ENCODE assay signal across 8 mouse cellular contexts in genomic region chr1:74587773-74588445, GRCm38 (mm10). TPM values are rescaled to one million over a fixed set of nuclear protein-coding genes. Genes with fewer than 3 reads are reported as not detected.
DNase-seq lines count a peak whose midpoint lies in the region; ATAC-seq and TF ChIP-seq lines count a peak whose summit lies in the region.

Gene Zfp142, minus strand, starts transcription at chr1:74588246.
Gene Bcs1l, plus strand, starts transcription at chr1:74588289.

- TF ChIP-seq EP300 in lung, postnatal 0 days (IDR thresholded peaks at IDR 0.05) = peak; percentile 80

- peak within 1 kb of the TSS; percentile 90 for H3K27ac ChIP-seq in hindbrain, embryonic 10.5 days
- H3K27ac ChIP-seq in lung, postnatal 0 days (ENCODE audit: low read length) = peak within 1 kb of the TSS; percentile 55

- peak; percentile 90 for ATAC-seq in frontal cortex, adult (ENCODE audit: low TSS enrichment)
- peak; percentile 98 for ATAC-seq in lung, postnatal 0 days

- H3K9me3 ChIP-seq in hindbrain, embryonic 10.5 days = no peaks in the 10 kb centered on the region
- no peaks in the 10 kb centered on the region for H3K9me3 ChIP-seq in lung, postnatal 0 days (ENCODE audit: low read length)

- H3K27me3 ChIP-seq in hindbrain, embryonic 10.5 days (ENCODE audit: insufficient read depth, poor library complexity, severe bottlenecking) = no peaks in the 10 kb centered on the region
- H3K27me3 ChIP-seq in lung, postnatal 0 days (replicated peaks; ENCODE audit: insufficient read depth, low read length) = no peaks in the 10 kb centered on the region

- H3K36me3 ChIP-seq in hindbrain, embryonic 10.5 days = peaks cover 50% of the 10 kb centered on the region
- peaks cover 8% of the 10 kb centered on the region; the same call in 1 of the 2 replicates for H3K36me3 ChIP-seq in lung, postnatal 0 days (ENCODE audit: insufficient read depth, low read length)

- H3K4me3 ChIP-seq in hindbrain, embryonic 10.5 days = peak within 1 kb of the TSS; percentile 94
- peak within 1 kb of the TSS; percentile 72 for H3K4me3 ChIP-seq in lung, postnatal 0 days (ENCODE audit: low read depth, low read length)

- H3K4me1 ChIP-seq in hindbrain, embryonic 10.5 days (replicated peaks) = peaks cover 24% of the 10 kb centered on the region
- H3K4me1 ChIP-seq in lung, postnatal 0 days (ENCODE audit: insufficient read depth, low read depth, low read length) = peaks cover 5% of the 10 kb centered on the region; the same call in 1 of the 2 replicates

- WGBS in hindbrain, embryonic 10.5 days = under 1% methylated on average over 48 of the region's 48 CpGs
- 0% methylated on average over 48 of the region's 48 CpGs for WGBS in lung, postnatal 0 days

- peak; percentile 40 for TF ChIP-seq CTCF in lung, postnatal 0 days (IDR thresholded peaks at IDR 0.05)

- H3K4me2 ChIP-seq in lung, postnatal 0 days (replicated peaks; ENCODE audit: low read depth, low read length) = peak within 1 kb of the TSS; percentile 72

- peak; percentile 99 for DNase-seq in MN1 (ENCODE audit: low spot score)
- DNase-seq in cerebellum, adult 9-10 months = peak; percentile 100
- peak; percentile 99 for DNase-seq in hindbrain, embryonic 10.5 days (ENCODE audit: low spot score)
- peak; percentile 99 for DNase-seq in layer of hippocampus, adult 9-11 months
- peak; percentile 100 for DNase-seq in lung, postnatal 0 days (ENCODE audit: low spot score)
- peak; percentile 97 for DNase-seq in ovary, postnatal 14 days (ENCODE audit: low spot score)
- peak; percentile 99 for DNase-seq in thymus, postnatal 14 days

- H3K9ac ChIP-seq in lung, postnatal 0 days (replicated peaks; ENCODE audit: low read depth) = peak within 1 kb of the TSS; percentile 50

RNA-seq across cellular contexts. Expression of gene Zfp142, which starts in this region (rescaled TPM):
- polyA plus RNA-seq in hindbrain, embryonic 10.5 days (2016; fragmentation: Nextera tagmentation; extraction: Ambion mirVana) = 8.7 and 9.6 TPM in 2 replicates
- 2.7 and 3.1 TPM in 2 replicates for polyA plus RNA-seq in lung, postnatal 0 days (2015; fragmentation: Nextera tagmentation; extraction: Ambion mirVana)

RNA-seq across cellular contexts. Expression of gene Bcs1l, which starts in this region (rescaled TPM):
- polyA plus RNA-seq in hindbrain, embryonic 10.5 days (2016; fragmentation: Nextera tagmentation; extraction: Ambion mirVana) = 17.4 and 19.4 TPM in 2 replicates
- 7.1 and 8.3 TPM in 2 replicates for polyA plus RNA-seq in lung, postnatal 0 days (2015; fragmentation: Nextera tagmentation; extraction: Ambion mirVana)

Comparison
In these comparisons a context has a peak if more than half of its experiments do, and no peak if none do; other contexts are left out.
1. Peak in every context shown above with its lines: DNase-seq, ATAC-seq, H3K4me3 ChIP-seq and H3K27ac ChIP-seq.